Mouse (Mus musculus) hindbrain, embryonic 11.5 days (tissue): ENCODE measurements around the gene Isca2. TPM values are rescaled to one million over a fixed set of nuclear protein-coding genes. Genes with fewer than 3 reads are reported as not detected.

Experiments
- ATAC-seq: fragments of 200-750 bp; cut with Nextera tagmentation; 2 replicates; pipeline ENCODE4 v1.8.0; 2017; ENCODE audit warnings: mild to moderate bottlenecking, moderate TSS enrichment, moderate library complexity; ENCODE audit not compliant: low FRiP score
- DNase-seq: peaks from one replicate; pipeline ENCODE4 v3.0.0-alpha.2; 2015; ENCODE audit warnings: low spot score
- H3K27ac ChIP-seq: fragments of 300-500 bp; sonication (generic); 2 replicates; pipeline ENCODE4 v1.5.1; 2014; ENCODE audit warnings: mild to moderate bottlenecking, low read depth, low read length
- H3K27me3 ChIP-seq: fragments of 300-500 bp; sonication (generic); 2 replicates; pipeline ENCODE4 v1.6.1; 2014; ENCODE audit warnings: mild to moderate bottlenecking, low read length, moderate library complexity, mixed read lengths; ENCODE audit not compliant: control insufficient read depth, insufficient read depth
- H3K36me3 ChIP-seq: fragments of 300-500 bp; sonication (generic); 2 replicates; pipeline ENCODE4 v1.6.1; 2014; ENCODE audit warnings: mild to moderate bottlenecking, low read length, moderate library complexity, mixed read lengths; ENCODE audit not compliant: control insufficient read depth, insufficient read depth
- H3K4me1 ChIP-seq: fragments of 300-500 bp; sonication (generic); replicated peaks from 2 replicates; pipeline ENCODE4 v1.6.1; 2014; ENCODE audit warnings: low read length, mixed read lengths; ENCODE audit not compliant: control insufficient read depth, insufficient read depth
- H3K4me2 ChIP-seq: fragments of 300-500 bp; sonication (generic); replicated peaks from 2 replicates; pipeline ENCODE4 v1.6.1; 2014; ENCODE audit warnings: mild to moderate bottlenecking, low read depth, low read length
- H3K4me3 ChIP-seq: fragments of 300-500 bp; sonication (generic); 2 replicates; pipeline ENCODE4 v1.5.1; 2014; ENCODE audit warnings: low read depth, low read length
- H3K9ac ChIP-seq: fragments of 300-500 bp; sonication (generic); 2 replicates; pipeline ENCODE4 v1.6.1; 2014; ENCODE audit warnings: low read depth, low read length
- H3K9me3 ChIP-seq: fragments of 300-500 bp; sonication (generic); 2 replicates; pipeline ENCODE4 v1.6.1; 2016; ENCODE audit warnings: low read length; ENCODE audit not compliant: control insufficient read depth
- WGBS: fragments of 180-500 bp; shearing (Covaris S2); extraction: QIAGEN DNeasy Blood & Tissue Kit; methylation state at CpG from one replicate; pipeline ENCODE4 v1.1.7; 2014; 5-methylcytosine and 5-hydroxymethylcytosine counted together
- polyA plus RNA-seq: library from polyadenylated mRNA; unstranded; fragments of >200 nt; fragmentation: Nextera tagmentation; extraction: Ambion mirVana; gene quantifications from 2 replicates; pipeline ENCODE4 v1.2.1, GENCODE M21; 2014

Gene Isca2
- polyA plus RNA-seq, 1 experiment from 2014 or later = 151 TPM

DNA sequence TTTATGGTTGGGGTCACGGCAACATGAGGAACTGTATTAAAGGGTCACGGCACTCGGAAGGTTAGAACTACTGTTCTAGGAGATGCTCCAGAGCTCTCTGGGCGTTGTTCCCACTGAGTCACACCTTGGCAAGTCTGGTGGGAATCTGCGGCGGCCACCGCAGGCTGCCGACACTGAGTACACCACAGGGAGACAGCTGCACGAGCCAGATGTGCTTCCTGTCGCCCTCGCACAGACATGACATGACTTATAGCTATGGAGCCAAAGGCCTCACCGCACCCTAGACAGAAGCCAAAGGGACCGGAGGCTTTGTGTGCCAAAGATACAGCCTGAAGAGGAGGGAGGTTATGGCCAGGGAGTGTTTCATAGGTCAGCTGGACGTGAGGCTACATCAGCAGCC, 22.4 kb upstream of the Isca2 start:
- no peaks in the 10 kb centered on the region for H3K9me3 ChIP-seq
- peaks cover 8% of the 10 kb centered on the region; the same call in 1 of the 2 replicates for H3K4me1 ChIP-seq
- no peaks in the 10 kb centered on the region for H3K27me3 ChIP-seq
- H3K4me3 ChIP-seq = no peak overlapping the region
- H3K4me2 ChIP-seq = no peak overlapping the region
- no peak overlapping the region for H3K27ac ChIP-seq
- H3K9ac ChIP-seq = no peak overlapping the region
- WGBS = 58% methylated on average over 14 of the region's 14 CpGs
- H3K36me3 ChIP-seq = no peaks in the 10 kb centered on the region
- ATAC-seq = no peak
- no peak for DNase-seq

DNA sequence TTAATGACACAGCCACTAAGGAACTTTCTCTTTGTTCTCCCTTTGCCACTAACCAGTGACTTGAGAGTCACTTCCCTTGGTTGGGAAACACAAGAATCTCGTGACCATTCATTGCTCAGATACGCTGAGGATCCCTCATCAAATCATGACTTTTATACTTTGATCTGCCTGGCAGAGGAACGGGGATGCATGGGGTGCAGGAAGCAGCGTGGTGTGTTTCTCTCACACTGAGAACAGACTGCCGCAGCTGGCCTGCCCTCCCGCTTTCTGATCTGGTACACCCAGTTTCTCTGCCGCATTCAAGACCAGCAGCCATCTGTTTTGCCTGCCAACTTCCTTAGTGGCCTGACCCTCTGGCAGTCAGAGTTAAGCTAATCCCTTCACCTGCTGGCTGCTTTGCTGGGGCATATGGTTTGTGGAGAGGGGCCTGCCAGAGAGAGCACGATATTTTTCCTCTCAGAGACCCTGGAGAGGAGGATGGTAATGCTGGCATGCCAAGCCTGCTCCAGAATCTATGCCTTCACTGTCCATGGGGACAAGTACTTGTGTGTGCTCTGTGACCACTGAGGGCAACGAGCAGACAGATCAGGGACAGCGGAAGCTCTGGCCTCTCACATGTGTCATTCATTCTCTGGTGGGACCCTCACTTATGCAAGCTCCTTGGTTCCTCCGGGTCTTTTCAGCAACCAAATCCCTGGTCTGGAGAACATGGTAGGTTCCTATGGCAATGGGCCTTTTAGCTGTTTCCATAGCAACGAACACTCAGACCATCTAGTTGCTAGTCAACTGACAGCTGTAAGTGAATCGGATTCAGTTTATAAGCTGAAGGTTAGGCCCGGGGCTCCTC, 20.7 kb upstream of the Isca2 start:
- Histone ChIP-seq H3K4me3 (no peak overlapping the region), H3K4me2 (no peak overlapping the region), H3K9ac (no peak overlapping the region; the same call in 1 of the 2 replicates), H3K27me3 (no peaks in the 10 kb centered on the region), H3K36me3 (peaks cover 3% of the 10 kb centered on the region; the same call in 1 of the 2 replicates), H3K4me1 (peaks cover 8% of the 10 kb centered on the region; the same call in 1 of the 2 replicates), H3K27ac (0 out of 2 replicates have a peak overlapping the region, but pooled peaks have one; percentile 25), H3K9me3 (no peaks in the 10 kb centered on the region)
- peak; percentile 59 for DNase-seq
- ATAC-seq = peak; percentile 28; the same call in 1 of the 2 replicates
- 40% methylated on average over 14 of the region's 14 CpGs for WGBS

DNA sequence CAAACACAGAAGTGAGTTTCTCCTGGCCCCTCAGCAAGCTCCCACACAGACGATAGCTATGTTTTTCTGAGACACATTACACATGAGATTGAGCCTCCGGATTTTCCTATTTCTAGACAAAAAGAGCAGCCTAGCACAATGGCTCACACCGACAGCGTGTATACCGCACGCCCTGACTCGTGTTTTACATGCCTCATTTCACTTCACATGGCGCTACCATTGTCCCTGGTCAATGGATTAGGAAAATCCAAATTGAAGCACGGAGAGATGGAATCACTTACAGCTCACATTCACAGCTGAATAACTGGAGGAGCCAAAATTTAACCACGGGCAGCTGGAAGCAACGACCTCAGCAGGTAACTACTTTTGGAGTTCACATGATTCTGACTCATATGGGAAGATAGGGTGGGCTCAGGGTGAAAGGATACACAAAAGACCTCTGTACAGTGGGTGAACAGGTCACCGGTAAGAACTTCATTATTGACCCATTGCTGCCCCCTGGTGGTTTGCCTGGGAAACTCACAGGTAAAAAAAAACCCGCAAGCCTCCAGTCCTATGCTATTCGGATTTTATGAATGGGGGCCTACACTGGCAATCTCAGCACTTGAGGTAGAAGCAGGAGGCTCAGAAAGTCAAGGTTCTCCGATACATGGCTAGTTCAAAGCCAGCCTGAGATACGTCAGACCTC, 17.9 kb upstream of the Isca2 start:
- Histone ChIP-seq H3K27me3 (no peaks in the 10 kb centered on the region), H3K4me1 (peaks cover 8% of the 10 kb centered on the region; the same call in 1 of the 2 replicates), H3K4me3 (no peak overlapping the region), H3K27ac (no peak overlapping the region), H3K36me3 (peaks cover 3% of the 10 kb centered on the region; the same call in 1 of the 2 replicates), H3K4me2 (no peak overlapping the region), H3K9me3 (no peaks in the 10 kb centered on the region), H3K9ac (no peak overlapping the region)
- 45% methylated on average over 16 of the region's 16 CpGs for WGBS
- ATAC-seq (peak; percentile 64; the same call in 1 of the 2 replicates), DNase-seq (peak; percentile 82)

DNA sequence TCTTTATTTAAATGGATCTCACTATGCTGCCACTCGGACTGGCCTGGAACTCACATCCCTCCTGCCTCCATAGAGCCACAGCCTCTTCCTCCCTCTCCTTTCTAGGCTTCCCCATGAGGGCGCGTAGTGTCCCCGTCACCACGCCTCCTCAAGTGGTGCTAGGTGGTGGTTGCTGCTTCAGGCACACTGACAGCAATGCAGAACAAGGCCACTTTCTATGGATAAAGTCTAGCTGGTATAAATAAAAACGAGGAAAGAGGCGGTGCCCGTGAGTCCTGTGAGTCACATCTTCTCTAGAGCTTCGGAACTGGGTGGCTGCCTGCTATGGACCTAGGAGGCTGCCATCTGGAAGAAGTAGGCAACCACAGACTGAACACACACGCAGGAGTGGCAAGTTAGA, 17.0 kb upstream of the Isca2 start:
- peaks cover 3% of the 10 kb centered on the region; the same call in 1 of the 2 replicates for H3K36me3 ChIP-seq
- H3K27me3 ChIP-seq = no peaks in the 10 kb centered on the region
- ATAC-seq (no peak), DNase-seq (no peak)
- no peaks in the 10 kb centered on the region for H3K9me3 ChIP-seq
- H3K4me1 ChIP-seq = peaks cover 8% of the 10 kb centered on the region; the same call in 1 of the 2 replicates
- no peak overlapping the region for H3K4me3 ChIP-seq
- whole genome bisulfite sequencing = 93% methylated on average over 10 of the region's 10 CpGs
- H3K4me2 ChIP-seq = no peak overlapping the region
- no peak overlapping the region for H3K27ac ChIP-seq
- no peak overlapping the region for H3K9ac ChIP-seq

DNA sequence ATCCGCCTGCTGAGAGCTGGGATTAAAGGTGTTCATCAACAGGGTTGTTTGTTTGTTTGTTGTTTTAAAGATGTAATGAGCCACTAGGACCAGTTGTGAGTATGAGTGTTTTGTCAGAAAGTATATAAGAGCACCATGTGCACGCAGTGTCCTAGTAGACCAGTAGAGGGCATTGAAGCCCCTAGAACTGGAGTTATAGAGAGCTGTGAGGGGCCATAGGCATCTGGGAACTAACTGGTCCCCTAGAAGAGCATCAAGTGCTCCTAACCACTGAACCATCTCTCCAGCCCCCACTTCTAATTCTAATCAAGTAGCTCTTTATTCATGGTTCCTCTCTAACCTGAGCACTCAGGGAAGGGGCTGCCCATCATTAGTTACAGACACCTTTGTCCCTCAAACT, 14.0 kb upstream of the Isca2 start:
- Histone ChIP-seq H3K4me3 (no peak overlapping the region), H3K4me2 (no peak overlapping the region), H3K9ac (no peak overlapping the region), H3K36me3 (peaks cover 3% of the 10 kb centered on the region; the same call in 1 of the 2 replicates), H3K4me1 (peaks cover 3% of the 10 kb centered on the region; the same call in 1 of the 2 replicates), H3K27me3 (no peaks in the 10 kb centered on the region), H3K27ac (no peak overlapping the region), H3K9me3 (no peaks in the 10 kb centered on the region)
- ATAC-seq (no peak), DNase-seq (peak; percentile 54)
- 80% methylated on average over 2 of the region's 2 CpGs for WGBS

DNA sequence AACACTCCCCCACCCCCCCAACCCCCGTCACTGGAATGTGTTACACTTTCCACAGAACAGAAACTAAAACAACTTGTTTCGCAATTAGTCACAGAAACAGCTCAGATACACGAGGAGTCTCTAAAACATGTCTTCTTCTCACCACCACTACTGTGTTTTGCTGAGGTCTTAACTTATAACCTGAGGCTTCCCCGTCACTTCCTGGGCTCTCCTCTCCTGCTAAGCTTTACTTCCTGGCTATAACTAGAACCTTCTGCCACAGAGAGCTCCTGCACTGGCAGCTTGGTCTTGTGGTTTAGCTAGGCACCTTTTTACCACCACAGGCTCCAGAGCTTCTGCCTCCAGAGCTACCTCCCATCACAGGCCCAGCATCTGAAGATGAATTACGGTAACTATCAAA, 10.5 kb upstream of the Isca2 start:
- no peaks in the 10 kb centered on the region for H3K27me3 ChIP-seq
- H3K4me2 ChIP-seq = no peak overlapping the region
- DNase-seq (no peak), ATAC-seq (no peak)
- no peaks in the 10 kb centered on the region for H3K4me1 ChIP-seq
- no peak overlapping the region for H3K27ac ChIP-seq
- 0 out of 2 replicates have a peak, but pooled peaks cover 3% of the 10 kb centered on the region for H3K36me3 ChIP-seq
- no peak overlapping the region for H3K9ac ChIP-seq
- 91% methylated on average over 5 of the region's 5 CpGs for WGBS
- H3K4me3 ChIP-seq = no peak overlapping the region
- no peaks in the 10 kb centered on the region for H3K9me3 ChIP-seq

DNA sequence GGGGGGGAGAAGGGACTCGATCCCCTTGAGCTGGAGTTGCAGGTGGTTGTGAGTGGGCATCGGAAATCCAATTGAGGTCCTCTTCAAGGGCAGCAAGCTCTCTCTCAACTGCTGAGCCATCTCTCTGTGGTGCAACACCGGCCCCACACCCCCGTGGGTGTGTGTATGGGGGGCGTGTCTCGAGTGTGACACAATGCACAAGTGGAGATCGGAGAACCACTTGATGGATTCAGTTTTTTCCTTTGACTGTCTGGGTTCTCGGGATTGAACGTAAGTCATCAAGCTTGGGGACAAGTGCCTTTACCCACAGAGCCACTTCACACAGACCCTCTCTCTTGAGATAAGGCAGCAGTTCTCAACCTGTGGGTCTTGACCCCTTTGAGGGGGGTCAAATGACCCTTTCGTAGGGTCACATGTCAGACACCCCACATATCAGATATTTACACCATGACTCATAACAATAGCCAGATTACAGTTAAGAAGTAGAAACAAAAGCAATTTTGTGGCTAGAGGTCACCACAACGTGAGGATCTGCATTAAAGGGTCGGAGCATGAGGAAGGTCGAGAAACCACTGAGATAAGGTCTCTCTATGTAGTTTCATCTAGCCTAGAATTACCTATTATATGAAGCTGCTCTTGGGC, 9.4 kb upstream of the Isca2 start:
- Histone ChIP-seq H3K4me2 (no peak overlapping the region), H3K9me3 (no peaks in the 10 kb centered on the region), H3K36me3 (0 out of 2 replicates have a peak, but pooled peaks cover 3% of the 10 kb centered on the region), H3K4me1 (no peaks in the 10 kb centered on the region), H3K9ac (no peak overlapping the region), H3K4me3 (no peak overlapping the region), H3K27me3 (no peaks in the 10 kb centered on the region), H3K27ac (no peak overlapping the region)
- no peak for ATAC-seq
- no peak for DNase-seq
- 93% methylated on average over 13 of the region's 13 CpGs for WGBS

DNA sequence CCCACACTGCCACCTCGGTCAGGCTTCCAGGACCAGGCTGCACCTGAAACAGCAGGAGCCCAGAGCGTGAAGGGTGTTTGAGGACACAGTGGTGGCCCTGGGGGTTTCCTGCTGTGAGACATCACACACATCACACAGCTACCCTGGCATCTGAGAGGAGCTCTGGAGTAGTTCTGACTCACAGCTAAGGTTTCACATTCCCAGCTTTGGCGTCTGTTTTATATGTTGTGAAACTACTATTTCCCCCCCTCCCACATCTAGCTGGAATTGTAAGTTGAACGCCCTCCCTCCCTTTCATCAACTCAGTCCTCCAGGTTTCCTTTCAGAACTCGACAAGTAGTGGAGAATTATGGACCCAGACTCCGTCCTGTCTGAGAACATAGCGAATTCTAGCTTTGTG, 8.3 kb upstream of the Isca2 start:
- Histone ChIP-seq H3K4me2 (no peak overlapping the region), H3K36me3 (0 out of 2 replicates have a peak, but pooled peaks cover 3% of the 10 kb centered on the region)
- ATAC-seq = no peak

More for the DNA sequence above, 8.3 kb upstream of the Isca2 start:
- no peaks in the 10 kb centered on the region for H3K27me3 ChIP-seq
- H3K4me3 ChIP-seq = no peak overlapping the region
- no peaks in the 10 kb centered on the region for H3K9me3 ChIP-seq
- H3K9ac ChIP-seq = no peak overlapping the region
- no peaks in the 10 kb centered on the region for H3K4me1 ChIP-seq
- 80% methylated on average over 7 of the region's 7 CpGs for WGBS
- no peak for DNase-seq
- no peak overlapping the region for H3K27ac ChIP-seq
